Mouse (Mus musculus) myocyte (in vitro differentiated cells): ENCODE results near the gene Txlnb.

Source experiments
- CEBPB ChIP-seq: IDR thresholded peaks from 2 replicates; pipeline ENCODE4 v1.6.1; 2011; ENCODE audit warnings: mild to moderate bottlenecking, moderate library complexity; ENCODE audit not compliant: poor library complexity, insufficient read depth, severe bottlenecking
- E2F4 ChIP-seq: IDR thresholded peaks from one replicate; pipeline ENCODE4 v1.6.1; 2011; ENCODE audit warnings: mild to moderate bottlenecking, control low read depth, moderate library complexity; ENCODE audit not compliant: insufficient read depth
- MAX ChIP-seq: IDR thresholded peaks from one replicate; pipeline ENCODE4 v1.6.1; 2011; ENCODE audit warnings: low read depth, mild to moderate bottlenecking, control low read depth
- MYOD1 ChIP-seq, 3 experiments: IDR thresholded peaks; one replicate each; pipeline ENCODE4 v1.6.1; 2011; ENCODE audit warnings: control low read depth in 2 of 3, low read depth in 2 of 3, mild to moderate bottlenecking in 2 of 3, moderate library complexity in 1 of 3; ENCODE audit not compliant: insufficient read length in 2 of 3, control insufficient read depth in 1 of 3
- POLR2A ChIP-seq: IDR thresholded peaks from one replicate; pipeline ENCODE4 v1.6.1; 2011; ENCODE audit warnings: low read depth, mild to moderate bottlenecking, control low read depth, moderate library complexity; ENCODE audit not compliant: insufficient read length
- POLR2AphosphoS2 ChIP-seq: IDR thresholded peaks from one replicate; pipeline ENCODE4 v1.6.1; 2011; ENCODE audit warnings: low read depth, control low read depth; ENCODE audit not compliant: insufficient read length
- REST ChIP-seq: IDR thresholded peaks from one replicate; pipeline ENCODE4 v1.6.1; 2011; ENCODE audit warnings: mild to moderate bottlenecking, control low read depth, moderate library complexity; ENCODE audit not compliant: insufficient read depth, insufficient read length
- SRF ChIP-seq: IDR thresholded peaks from one replicate; pipeline ENCODE4 v1.6.1; 2011; ENCODE audit warnings: low read depth; ENCODE audit not compliant: control insufficient read depth, insufficient read length
- TCF12 ChIP-seq: IDR thresholded peaks from one replicate; pipeline ENCODE4 v1.6.1; 2011; ENCODE audit warnings: mild to moderate bottlenecking, control low read depth; ENCODE audit not compliant: poor library complexity, insufficient read depth, severe bottlenecking
- TCF3 ChIP-seq: IDR thresholded peaks from one replicate; pipeline ENCODE4 v1.6.1; 2011; ENCODE audit warnings: low read depth, control low read depth; ENCODE audit not compliant: insufficient read length
- USF1 ChIP-seq: IDR thresholded peaks from one replicate; pipeline ENCODE4 v1.6.1; 2011; ENCODE audit warnings: low read depth, mild to moderate bottlenecking, control low read depth, moderate library complexity

- TF ChIP-seq MYOD1 (IDR thresholded peaks at IDR 0.05; ENCODE audit: control insufficient read depth in 1 of 3, insufficient read length in 2 of 3, low read depth in 2 of 3) (no peak), POLR2A (no peak), TCF3 (no peak), SRF (no peak), USF1 (no peak), MAX (no peak), CEBPB (no peak), TCF12 (no peak), E2F4 (no peak), POLR2AphosphoS2 (no peak), REST (no peak)
Measured at GRCm38 (mm10) chr10:17774366-17774765, 21.7 kb upstream of the Txlnb start.
